Mouse (Mus musculus): ENCODE measurements around the gene Gm13287.

DNA sequence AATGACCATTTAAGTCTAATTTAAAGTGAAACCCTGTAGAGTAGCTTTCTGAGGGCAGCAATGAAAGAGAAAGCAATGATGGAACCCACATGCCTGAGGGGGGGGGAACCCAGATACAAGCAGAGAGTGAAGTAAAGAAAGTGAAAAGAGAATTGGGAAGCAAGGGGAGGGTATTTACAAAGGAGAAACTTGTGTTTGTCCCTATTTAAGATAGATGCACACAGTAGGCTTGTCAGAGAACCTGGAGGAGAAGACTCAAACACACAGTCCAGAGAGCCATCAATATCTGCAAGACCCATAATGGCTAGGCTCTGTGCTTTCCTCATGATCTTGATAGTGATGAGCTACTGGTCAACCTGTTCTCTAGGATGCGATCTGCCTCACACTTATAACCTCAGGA lies 16.6 kb downstream of the Gm13287 start, which contains the start of gene Ifna11:
- TF ChIP-seq CTCF (IDR thresholded peaks at IDR 0.05; ENCODE audit: low read depth) = no peak
- TF ChIP-seq EP300 (IDR thresholded peaks at IDR 0.05; ENCODE audit: low read depth) = no peak

Measured in heart, postnatal 0 days (tissue).